Mouse (Mus musculus) intestine, embryonic 16.5 days (tissue): ENCODE data around the gene Arhgap28. TPM values are rescaled to one million over a fixed set of nuclear protein-coding genes. Genes with fewer than 3 reads are reported as not detected.

Experiments used
- ATAC-seq: fragments of 200-750 bp; cut with Nextera tagmentation; 2 replicates; pipeline ENCODE4 v1.8.0; 2017; ENCODE audit warnings: moderate TSS enrichment, moderate library complexity
- H3K27ac ChIP-seq: fragments of 300-500 bp; sonication (generic); 2 replicates; pipeline ENCODE4 v1.5.1; 2014; ENCODE audit warnings: mild to moderate bottlenecking, low read length
- H3K27me3 ChIP-seq: fragments of 300-500 bp; sonication (generic); replicated peaks from 2 replicates; pipeline ENCODE4 v1.6.1; 2014; ENCODE audit warnings: low read length, control low read depth, mixed read lengths; ENCODE audit not compliant: control insufficient read depth, insufficient read depth
- H3K36me3 ChIP-seq: fragments of 300-500 bp; sonication (generic); 2 replicates; pipeline ENCODE4 v1.6.1; 2014; ENCODE audit warnings: low read length, control low read depth; ENCODE audit not compliant: control insufficient read depth, insufficient read depth
- H3K4me1 ChIP-seq: fragments of 300-500 bp; sonication (generic); 2 replicates; pipeline ENCODE4 v1.6.1; 2014; ENCODE audit warnings: low read length, control low read depth, mixed read lengths; ENCODE audit not compliant: control insufficient read depth, insufficient read depth
- H3K4me2 ChIP-seq: fragments of 300-500 bp; sonication (generic); 2 replicates; pipeline ENCODE4 v1.6.1; 2014; ENCODE audit warnings: low read depth, low read length, control low read depth
- H3K4me3 ChIP-seq: fragments of 300-500 bp; sonication (generic); 2 replicates; pipeline ENCODE4 v1.5.1; 2014; ENCODE audit warnings: mild to moderate bottlenecking, low read length
- H3K9ac ChIP-seq: fragments of 300-500 bp; sonication (generic); 2 replicates; pipeline ENCODE4 v1.6.1; 2014; ENCODE audit warnings: low read depth, low read length
- H3K9me3 ChIP-seq: fragments of 300-500 bp; sonication (generic); 2 replicates; pipeline ENCODE4 v1.6.1; 2016; ENCODE audit warnings: low read length, control low read depth; ENCODE audit not compliant: control insufficient read depth
- WGBS: fragments of 180-500 bp; shearing (Covaris S2); extraction: QIAGEN DNeasy Blood & Tissue Kit; methylation state at CpG from one replicate; pipeline ENCODE4 v1.1.7; 2014; 5-methylcytosine and 5-hydroxymethylcytosine counted together
- polyA plus RNA-seq: library from polyadenylated mRNA; unstranded; fragments of >200 nt; fragmentation: Nextera tagmentation; extraction: Ambion mirVana; gene quantifications from 2 replicates; pipeline ENCODE4 v1.2.1, GENCODE M21; 2015

The Arhgap28 gene
- polyA plus RNA-seq, 1 experiment from 2014 or later, result 12.7 TPM

DNA sequence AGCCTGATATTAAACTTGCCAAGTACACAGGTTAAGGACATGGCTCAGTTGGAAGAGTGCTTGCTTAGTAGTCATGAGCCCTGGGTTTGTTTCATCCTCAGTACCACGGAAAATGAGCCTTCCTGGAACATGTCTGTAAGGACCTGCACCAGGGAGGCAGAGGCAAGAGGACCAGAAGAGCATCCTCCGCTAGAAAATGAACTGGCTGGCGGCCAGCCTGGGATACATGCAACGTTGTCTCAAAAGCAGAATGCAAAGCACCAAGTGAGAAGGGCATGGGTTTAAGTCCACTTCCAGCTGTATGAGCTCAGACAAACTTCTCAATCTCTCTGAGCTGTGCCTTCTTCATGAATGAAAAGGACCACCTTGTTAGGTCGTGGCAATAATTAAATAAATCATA, 49.0 kb downstream of the Arhgap28 start:
- Histone ChIP-seq H3K4me2 (no peak overlapping the region), H3K27me3 (no peaks in the 10 kb centered on the region), H3K9me3 (no peaks in the 10 kb centered on the region), H3K4me1 (peaks cover 21% of the 10 kb centered on the region), H3K27ac (no peak overlapping the region), H3K4me3 (no peak overlapping the region), H3K9ac (no peak overlapping the region), H3K36me3 (no peaks in the 10 kb centered on the region)
- no peak for ATAC-seq
- WGBS, result 56% methylated on average over 5 of the region's 5 CpGs

DNA sequence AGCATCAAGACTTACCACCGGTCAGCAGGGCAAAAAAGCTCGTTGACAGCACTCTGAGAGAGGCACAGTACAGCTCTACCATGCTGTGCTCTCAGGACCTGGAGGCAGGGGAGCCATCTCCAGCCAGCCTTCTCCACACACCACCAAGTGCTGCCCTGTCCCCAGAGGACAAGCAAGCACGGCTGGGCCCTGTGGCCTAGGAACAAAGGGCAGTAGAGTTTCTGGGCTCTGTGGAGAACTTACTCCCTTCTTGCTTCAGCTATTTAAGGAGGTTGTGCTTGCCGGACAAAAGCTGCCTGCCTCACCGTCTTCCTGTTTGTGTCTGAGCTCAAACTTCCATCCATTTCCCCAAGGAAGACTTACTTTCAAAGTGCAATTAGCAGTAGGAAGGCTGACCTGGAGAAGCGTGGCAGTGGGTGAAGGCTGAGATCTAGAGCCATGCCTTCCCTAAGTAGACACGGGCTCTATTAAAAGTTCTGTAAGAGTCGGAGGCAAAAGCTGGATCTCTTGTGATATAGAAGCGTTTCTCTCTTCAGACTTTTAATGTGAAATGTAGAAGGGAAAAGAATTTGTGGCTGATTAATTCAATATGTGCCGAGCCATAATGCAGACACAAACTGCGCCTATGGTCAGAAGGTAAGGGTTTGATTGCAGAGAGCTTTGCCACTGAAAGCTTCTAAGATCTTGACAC, 53.3 kb downstream of the Arhgap28 start:
- Histone ChIP-seq H3K4me1 (peaks cover 40% of the 10 kb centered on the region), H3K9me3 (no peaks in the 10 kb centered on the region), H3K9ac (peak overlapping the region; percentile 49), H3K27ac (peak overlapping the region; percentile 60), H3K36me3 (no peaks in the 10 kb centered on the region), H3K27me3 (no peaks in the 10 kb centered on the region), H3K4me3 (peak overlapping the region; percentile 29), H3K4me2 (peak overlapping the region; percentile 31)
- peak; percentile 19; the same call in 1 of the 2 replicates for ATAC-seq
- WGBS, result 40% methylated on average over 11 of the region's 11 CpGs

- no peak overlapping the region; the same call in 1 of the 2 replicates for H3K9ac ChIP-seq
- ATAC-seq, result peak; percentile 52; the same call in 1 of the 2 replicates
- 34% methylated on average over 5 of the region's 5 CpGs for WGBS
- H3K4me1 ChIP-seq, result peaks cover 43% of the 10 kb centered on the region
- no peak overlapping the region for H3K27ac ChIP-seq
- H3K27me3 ChIP-seq, result no peaks in the 10 kb centered on the region
- no peak overlapping the region for H3K4me3 ChIP-seq
- no peak overlapping the region for H3K4me2 ChIP-seq
- H3K36me3 ChIP-seq, result no peaks in the 10 kb centered on the region
- no peaks in the 10 kb centered on the region for H3K9me3 ChIP-seq
Measured at GRCm38 (mm10) chr17:67948601-67949000, 55.3 kb downstream of the Arhgap28 start.

- Histone ChIP-seq H3K9ac (0 out of 2 replicates have a peak overlapping the region, but pooled peaks have one; percentile 23), H3K4me3 (no peak overlapping the region), H3K27me3 (no peaks in the 10 kb centered on the region), H3K4me2 (peak overlapping the region; percentile 30), H3K9me3 (no peaks in the 10 kb centered on the region), H3K36me3 (no peaks in the 10 kb centered on the region), H3K4me1 (peaks cover 31% of the 10 kb centered on the region), H3K27ac (no peak overlapping the region)
- ATAC-seq, result no peak
- WGBS, result 19% methylated on average over 7 of the region's 7 CpGs
Measured at GRCm38 (mm10) chr17:67945453-67945852, 58.5 kb downstream of the Arhgap28 start.

- WGBS, result 83% methylated on average over 7 of the region's 7 CpGs
- H3K9ac ChIP-seq, result no peak overlapping the region
- ATAC-seq, result no peak
- no peaks in the 10 kb centered on the region for H3K9me3 ChIP-seq
- no peak overlapping the region for H3K27ac ChIP-seq
- no peaks in the 10 kb centered on the region for H3K36me3 ChIP-seq
- no peak overlapping the region for H3K4me3 ChIP-seq
- no peak overlapping the region for H3K4me2 ChIP-seq
- H3K4me1 ChIP-seq, result peaks cover 21% of the 10 kb centered on the region
- no peaks in the 10 kb centered on the region for H3K27me3 ChIP-seq
Measured at GRCm38 (mm10) chr17:67944256-67944655, 59.7 kb downstream of the Arhgap28 start.

DNA sequence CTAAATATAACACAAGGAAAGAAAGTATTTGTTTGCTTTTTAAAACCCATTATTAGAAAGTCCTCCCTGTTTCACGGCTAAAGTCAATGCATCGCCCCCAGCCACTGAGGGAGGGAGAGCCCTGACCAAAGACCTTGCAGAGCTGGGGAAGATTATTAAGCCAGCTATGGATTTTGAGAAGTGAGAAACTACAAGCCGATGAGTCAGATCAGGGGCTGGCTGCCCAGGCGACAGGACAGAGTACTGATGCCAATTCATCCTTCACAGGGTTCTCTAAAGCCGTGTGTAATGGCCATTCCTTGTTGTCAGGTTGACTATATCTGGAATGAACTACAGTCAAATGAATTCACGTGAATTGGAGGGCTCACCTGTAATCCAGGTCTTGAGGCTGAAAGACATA, 62.9 kb downstream of the Arhgap28 start:
- Histone ChIP-seq H3K27ac (no peak overlapping the region), H3K4me2 (no peak overlapping the region), H3K9me3 (no peaks in the 10 kb centered on the region), H3K4me1 (peaks cover 10% of the 10 kb centered on the region), H3K4me3 (no peak overlapping the region), H3K36me3 (no peaks in the 10 kb centered on the region), H3K9ac (no peak overlapping the region), H3K27me3 (no peaks in the 10 kb centered on the region)
- ATAC-seq, result no peak
- 84% methylated on average over 6 of the region's 6 CpGs for WGBS

GRCm38 (mm10) chr17:67937050-67937449, 66.9 kb downstream of the Arhgap28 start:
- H3K36me3 ChIP-seq, result no peaks in the 10 kb centered on the region
- WGBS, result 96% methylated on average over 3 of the region's 3 CpGs
- no peak overlapping the region for H3K4me3 ChIP-seq
- ATAC-seq, result no peak
- no peak overlapping the region for H3K4me2 ChIP-seq
- no peaks in the 10 kb centered on the region for H3K9me3 ChIP-seq
- H3K4me1 ChIP-seq, result no peaks in the 10 kb centered on the region
- no peaks in the 10 kb centered on the region for H3K27me3 ChIP-seq
- no peak overlapping the region for H3K9ac ChIP-seq
- H3K27ac ChIP-seq, result no peak overlapping the region

- Histone ChIP-seq H3K36me3 (no peaks in the 10 kb centered on the region), H3K4me1 (no peaks in the 10 kb centered on the region), H3K4me3 (no peak overlapping the region), H3K27me3 (no peaks in the 10 kb centered on the region), H3K9me3 (no peaks in the 10 kb centered on the region), H3K9ac (no peak overlapping the region), H3K4me2 (no peak overlapping the region), H3K27ac (no peak overlapping the region)
- WGBS, result 89% methylated on average over 4 of the region's 4 CpGs
- no peak for ATAC-seq
Measured at GRCm38 (mm10) chr17:67935556-67935955, 68.4 kb downstream of the Arhgap28 start.

DNA sequence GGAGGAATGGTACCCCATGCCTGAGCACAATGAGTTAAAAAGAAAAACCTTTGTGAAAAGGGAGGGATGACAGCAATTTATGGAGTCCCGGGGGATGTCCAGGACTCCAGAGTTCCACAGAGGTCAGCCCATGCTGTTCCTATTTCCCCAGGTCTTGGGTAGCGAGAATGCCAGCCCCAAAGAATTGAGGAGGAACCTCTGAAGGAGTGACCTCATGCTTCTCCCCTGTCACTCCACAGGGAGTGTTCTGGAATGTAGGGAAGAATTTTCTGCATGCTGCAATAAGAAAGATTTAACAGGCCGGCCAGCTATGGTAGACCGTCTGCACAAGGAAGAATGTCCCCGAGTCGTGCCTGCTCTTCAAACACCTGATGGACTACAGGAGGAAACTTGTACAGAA, 72.5 kb downstream of the Arhgap28 start:
- H3K4me2 ChIP-seq, result no peak overlapping the region
- H3K9ac ChIP-seq, result no peak overlapping the region
- H3K36me3 ChIP-seq, result no peaks in the 10 kb centered on the region
- H3K9me3 ChIP-seq, result no peaks in the 10 kb centered on the region
- H3K4me3 ChIP-seq, result no peak overlapping the region
- whole genome bisulfite sequencing, result 69% methylated on average over 6 of the region's 6 CpGs
- H3K4me1 ChIP-seq, result no peaks in the 10 kb centered on the region
- no peaks in the 10 kb centered on the region for H3K27me3 ChIP-seq
- H3K27ac ChIP-seq, result no peak overlapping the region
- no peak for ATAC-seq

DNA sequence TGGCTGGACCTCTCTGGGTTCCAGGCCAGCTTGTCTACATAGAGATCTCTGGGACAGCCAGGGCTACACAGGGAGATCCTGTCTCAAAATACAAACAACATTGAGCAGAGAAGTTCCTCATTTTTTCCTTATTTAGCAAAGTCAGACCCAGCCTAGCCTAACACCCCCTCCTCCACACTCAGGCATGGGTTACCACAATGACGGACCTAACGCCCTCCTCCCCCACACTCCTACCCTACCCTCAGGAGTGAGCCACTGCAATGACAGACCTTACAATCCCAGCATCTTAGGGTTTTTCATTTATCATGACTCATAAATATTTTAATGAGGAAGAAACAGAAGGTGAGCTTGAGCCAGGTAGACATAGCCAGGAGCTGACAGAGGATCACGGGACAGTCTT, 73.0 kb downstream of the Arhgap28 start:
- Histone ChIP-seq H3K27ac (no peak overlapping the region), H3K4me2 (no peak overlapping the region), H3K4me1 (no peaks in the 10 kb centered on the region), H3K9me3 (no peaks in the 10 kb centered on the region), H3K36me3 (no peaks in the 10 kb centered on the region), H3K4me3 (no peak overlapping the region), H3K9ac (no peak overlapping the region), H3K27me3 (no peaks in the 10 kb centered on the region)
- ATAC-seq, result no peak
- 83% methylated on average over 3 of the region's 3 CpGs for WGBS
